Mouse (Mus musculus): ENCODE measurements around the gene Tm7sf3. TPM values are rescaled to one million over a fixed set of nuclear protein-coding genes. Genes with fewer than 3 reads are reported as not detected.

Tm7sf3 gene
- polyA plus RNA-seq, 1 experiment from 2014 or later, result 26.2 TPM

DNA sequence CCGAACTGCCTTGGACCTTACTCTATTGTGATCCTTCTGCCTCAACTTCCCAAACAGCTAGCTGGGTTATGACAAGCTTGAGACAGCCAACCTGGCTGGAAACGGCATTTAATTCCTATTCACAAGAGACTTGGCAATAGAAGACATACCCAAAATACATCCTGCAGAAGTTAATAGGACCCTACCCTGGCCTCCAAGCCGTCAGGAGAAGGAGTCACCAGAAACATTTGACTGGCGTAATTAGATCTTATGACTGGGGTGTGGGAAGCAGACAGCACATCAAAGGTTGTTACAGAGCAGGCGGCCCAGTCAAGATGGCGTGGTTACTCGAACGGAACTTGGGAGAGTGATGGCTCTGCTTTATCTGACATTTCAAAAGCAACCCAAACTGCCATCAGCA, 10.8 kb downstream of the Tm7sf3 start:
- 79% methylated on average over 8 of the region's 8 CpGs for WGBS
- DNase-seq (ENCODE audit: low spot score, missing footprints), result no peak
- H3K36me3 ChIP-seq (ENCODE audit: control insufficient read depth, insufficient read depth, low read length), result no peaks in the 10 kb centered on the region
- no peak for ATAC-seq (ENCODE audit: low FRiP score)
- no peak overlapping the region for H3K27ac ChIP-seq (ENCODE audit: low read depth, low read length)
- no peak overlapping the region for H3K4me2 ChIP-seq
- no peak overlapping the region for H3K4me3 ChIP-seq (ENCODE audit: low read depth, low read length)
- no peaks in the 10 kb centered on the region for H3K27me3 ChIP-seq (ENCODE audit: control insufficient read depth, insufficient read depth, low read length)
- no peaks in the 10 kb centered on the region for H3K9me3 ChIP-seq (ENCODE audit: control insufficient read depth, low read length)
- no peak overlapping the region for H3K9ac ChIP-seq (ENCODE audit: low read length)
- H3K4me1 ChIP-seq (ENCODE audit: control insufficient read depth, insufficient read depth, low read length), result no peaks in the 10 kb centered on the region; the same call in 1 of the 2 replicates

DNA sequence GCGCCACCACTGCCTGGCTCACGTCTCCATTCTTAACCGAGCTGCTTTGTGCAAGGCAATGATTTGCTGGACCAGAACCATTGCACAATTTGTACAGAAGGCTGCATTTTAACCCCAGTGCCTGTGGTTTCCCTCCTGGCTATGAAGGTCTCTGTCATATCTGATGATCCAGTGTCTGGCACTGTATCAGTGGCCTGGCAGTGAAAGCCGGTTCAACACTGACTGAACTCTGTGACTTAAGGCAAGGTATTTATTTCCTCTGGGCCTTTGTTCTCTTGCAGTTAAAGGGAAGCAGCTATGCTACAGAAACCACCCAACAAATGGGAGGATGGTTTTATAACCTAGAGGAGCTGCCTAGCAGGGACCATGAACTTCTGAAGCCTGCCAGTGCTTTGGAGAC, 11.7 kb downstream of the Tm7sf3 start:
- no peak overlapping the region for H3K27ac ChIP-seq (ENCODE audit: low read depth, low read length)
- no peaks in the 10 kb centered on the region; the same call in 1 of the 2 replicates for H3K4me1 ChIP-seq (ENCODE audit: control insufficient read depth, insufficient read depth, low read length)
- 89% methylated on average over 4 of the region's 4 CpGs for WGBS
- H3K9ac ChIP-seq (ENCODE audit: low read length), result no peak overlapping the region
- no peaks in the 10 kb centered on the region for H3K36me3 ChIP-seq (ENCODE audit: control insufficient read depth, insufficient read depth, low read length)
- H3K9me3 ChIP-seq (ENCODE audit: control insufficient read depth, low read length), result no peaks in the 10 kb centered on the region
- no peak overlapping the region for H3K4me3 ChIP-seq (ENCODE audit: low read depth, low read length)
- no peak overlapping the region for H3K4me2 ChIP-seq
- no peaks in the 10 kb centered on the region for H3K27me3 ChIP-seq (ENCODE audit: control insufficient read depth, insufficient read depth, low read length)
- DNase-seq (ENCODE audit: low spot score, missing footprints) (no peak), ATAC-seq (ENCODE audit: low FRiP score) (no peak)

DNA sequence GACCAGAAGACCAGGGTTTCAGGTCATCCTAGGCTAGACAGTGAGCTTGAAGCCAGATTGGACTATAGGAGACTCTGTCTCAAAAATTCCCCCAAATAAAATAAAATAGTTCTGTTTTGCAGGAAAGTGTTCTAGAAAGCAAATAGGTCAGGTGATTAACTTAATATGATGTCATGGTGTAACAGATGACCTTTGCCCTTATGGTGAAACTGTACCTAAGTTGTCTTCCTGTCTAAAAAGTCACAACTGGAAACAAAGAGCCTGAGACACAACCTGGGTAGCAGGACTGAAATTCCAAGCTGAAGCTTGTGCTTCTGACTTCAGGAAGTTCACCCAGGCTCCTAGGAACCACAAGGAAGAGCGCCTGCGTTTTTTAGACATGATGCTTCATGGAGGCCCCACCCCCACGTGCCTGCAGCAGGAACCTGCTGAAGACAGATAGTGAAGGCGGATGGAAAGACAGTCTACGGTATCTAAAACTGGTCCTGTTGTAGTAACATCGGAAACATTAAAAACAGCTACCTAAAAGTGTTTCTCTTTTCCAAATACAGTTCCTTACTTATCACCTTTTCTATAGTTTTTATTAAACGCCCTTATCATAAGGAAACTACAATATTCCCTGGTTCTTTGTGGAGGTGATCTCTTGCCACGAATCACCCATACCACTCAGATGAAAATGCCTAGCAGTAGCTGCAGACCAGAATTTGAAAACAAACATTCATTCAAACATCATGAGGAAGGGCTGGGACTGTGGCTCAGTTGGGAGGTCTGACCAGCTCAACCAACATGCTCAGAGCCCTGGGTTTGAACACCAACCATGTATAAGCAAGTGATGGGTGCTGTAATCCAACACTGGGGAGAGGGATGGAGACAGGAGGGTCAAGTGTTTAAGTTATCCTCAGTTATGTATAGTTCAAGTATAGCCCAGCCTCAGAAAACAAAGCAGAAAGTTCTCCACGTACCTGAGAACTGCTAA, 12.6 kb downstream of the Tm7sf3 start:
- H3K27ac ChIP-seq (ENCODE audit: low read depth, low read length), result no peak overlapping the region
- ATAC-seq (ENCODE audit: low FRiP score) (no peak), DNase-seq (ENCODE audit: low spot score, missing footprints) (no peak)
- H3K4me2 ChIP-seq, result no peak overlapping the region
- no peaks in the 10 kb centered on the region for H3K36me3 ChIP-seq (ENCODE audit: control insufficient read depth, insufficient read depth, low read length)
- H3K4me1 ChIP-seq (ENCODE audit: control insufficient read depth, insufficient read depth, low read length), result no peaks in the 10 kb centered on the region; the same call in 1 of the 2 replicates
- H3K4me3 ChIP-seq (ENCODE audit: low read depth, low read length), result no peak overlapping the region
- no peaks in the 10 kb centered on the region for H3K9me3 ChIP-seq (ENCODE audit: control insufficient read depth, low read length)
- no peaks in the 10 kb centered on the region for H3K27me3 ChIP-seq (ENCODE audit: control insufficient read depth, insufficient read depth, low read length)
- H3K9ac ChIP-seq (ENCODE audit: low read length), result no peak overlapping the region
- WGBS, result 84% methylated on average over 9 of the region's 9 CpGs

DNA sequence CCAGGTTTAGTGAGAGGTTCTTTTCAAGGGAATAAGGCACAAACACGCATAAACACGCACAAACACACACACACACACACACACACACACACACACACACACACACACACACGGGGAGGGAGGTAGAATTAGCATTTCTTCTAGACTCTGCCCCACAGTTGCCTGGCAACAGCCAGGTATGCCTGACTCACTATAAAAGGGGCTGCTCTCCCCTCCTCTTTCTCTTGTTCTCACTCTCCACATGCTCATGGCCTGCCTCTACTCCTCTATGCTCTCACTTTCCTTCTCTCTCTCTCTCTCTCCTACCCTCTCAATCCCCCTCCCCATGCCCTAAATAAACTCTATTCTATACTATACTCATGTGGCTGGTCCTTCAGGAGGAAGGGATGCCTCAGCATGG, 14.5 kb downstream of the Tm7sf3 start:
- Histone ChIP-seq H3K4me1 (ENCODE audit: control insufficient read depth, insufficient read depth, low read length) (no peaks in the 10 kb centered on the region; the same call in 1 of the 2 replicates), H3K27me3 (ENCODE audit: control insufficient read depth, insufficient read depth, low read length) (no peaks in the 10 kb centered on the region), H3K4me2 (no peak overlapping the region), H3K9ac (ENCODE audit: low read length) (no peak overlapping the region), H3K36me3 (ENCODE audit: control insufficient read depth, insufficient read depth, low read length) (no peaks in the 10 kb centered on the region), H3K4me3 (ENCODE audit: low read depth, low read length) (no peak overlapping the region), H3K27ac (ENCODE audit: low read depth, low read length) (no peak overlapping the region), H3K9me3 (ENCODE audit: control insufficient read depth, low read length) (no peaks in the 10 kb centered on the region)
- no peak for DNase-seq (ENCODE audit: low spot score, missing footprints)
- ATAC-seq (ENCODE audit: low FRiP score), result no peak
- WGBS, result 71% methylated on average over 3 of the region's 3 CpGs

DNA sequence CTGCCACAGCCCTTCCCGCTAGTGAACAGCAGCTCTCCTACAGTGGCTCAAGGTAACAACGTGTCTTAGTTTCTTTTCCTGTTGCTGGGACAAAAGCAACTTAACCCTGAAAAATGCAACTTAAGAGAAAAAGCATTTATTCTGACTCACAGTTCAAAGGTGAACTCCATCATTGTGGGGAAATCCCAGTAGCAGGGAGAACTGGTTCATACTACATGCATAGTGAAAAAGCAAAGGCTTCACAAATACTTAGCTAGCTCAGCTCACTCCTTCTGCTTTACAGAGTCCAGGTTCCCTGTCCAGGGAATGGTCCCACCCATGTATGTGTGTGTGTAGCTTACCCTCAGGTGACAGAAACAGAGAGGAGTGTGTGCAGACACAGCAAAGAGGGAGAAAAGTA, 26.0 kb downstream of the Tm7sf3 start:
- DNase-seq (ENCODE audit: low spot score, missing footprints) (no peak), ATAC-seq (ENCODE audit: low FRiP score) (no peak)
- WGBS, result 91% methylated on average over 2 of the region's 2 CpGs
- Histone ChIP-seq H3K4me1 (ENCODE audit: control insufficient read depth, insufficient read depth, low read length) (no peaks in the 10 kb centered on the region), H3K27me3 (ENCODE audit: control insufficient read depth, insufficient read depth, low read length) (no peaks in the 10 kb centered on the region), H3K9me3 (ENCODE audit: control insufficient read depth, low read length) (no peaks in the 10 kb centered on the region), H3K36me3 (ENCODE audit: control insufficient read depth, insufficient read depth, low read length) (peaks cover 5% of the 10 kb centered on the region; the same call in 1 of the 2 replicates), H3K27ac (ENCODE audit: low read depth, low read length) (no peak overlapping the region), H3K9ac (ENCODE audit: low read length) (no peak overlapping the region), H3K4me3 (ENCODE audit: low read depth, low read length) (no peak overlapping the region), H3K4me2 (no peak overlapping the region)

DNA sequence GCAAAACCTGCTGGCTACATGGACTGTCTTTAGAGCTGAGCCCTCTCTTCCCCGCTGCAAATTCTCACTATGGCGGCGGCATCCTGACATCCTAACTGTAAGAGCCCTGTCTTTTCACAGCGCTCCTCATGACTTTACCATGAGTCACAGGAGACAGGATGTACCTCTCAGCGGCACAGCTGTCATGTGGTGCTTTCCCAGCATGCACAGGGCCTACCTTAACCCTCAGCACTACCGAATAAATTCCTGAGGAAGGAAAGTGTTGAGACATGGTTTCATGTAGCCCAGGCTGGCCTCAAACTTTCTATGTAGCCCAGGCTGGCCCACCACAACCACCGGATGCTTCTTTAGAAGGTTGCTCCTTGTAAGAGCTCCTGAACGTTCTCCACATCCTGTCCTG, 26.7 kb downstream of the Tm7sf3 start:
- ATAC-seq (ENCODE audit: low FRiP score), result no peak
- DNase-seq (ENCODE audit: low spot score, missing footprints), result no peak
- no peaks in the 10 kb centered on the region for H3K4me1 ChIP-seq (ENCODE audit: control insufficient read depth, insufficient read depth, low read length)
- no peak overlapping the region for H3K9ac ChIP-seq (ENCODE audit: low read length)
- H3K4me2 ChIP-seq, result no peak overlapping the region
- WGBS, result 95% methylated on average over 8 of the region's 8 CpGs
- H3K4me3 ChIP-seq (ENCODE audit: low read depth, low read length), result no peak overlapping the region
- H3K27me3 ChIP-seq (ENCODE audit: control insufficient read depth, insufficient read depth, low read length), result no peaks in the 10 kb centered on the region
- H3K9me3 ChIP-seq (ENCODE audit: control insufficient read depth, low read length), result no peaks in the 10 kb centered on the region
- H3K27ac ChIP-seq (ENCODE audit: low read depth, low read length), result no peak overlapping the region
- H3K36me3 ChIP-seq (ENCODE audit: control insufficient read depth, insufficient read depth, low read length), result peaks cover 5% of the 10 kb centered on the region; the same call in 1 of the 2 replicates

DNA sequence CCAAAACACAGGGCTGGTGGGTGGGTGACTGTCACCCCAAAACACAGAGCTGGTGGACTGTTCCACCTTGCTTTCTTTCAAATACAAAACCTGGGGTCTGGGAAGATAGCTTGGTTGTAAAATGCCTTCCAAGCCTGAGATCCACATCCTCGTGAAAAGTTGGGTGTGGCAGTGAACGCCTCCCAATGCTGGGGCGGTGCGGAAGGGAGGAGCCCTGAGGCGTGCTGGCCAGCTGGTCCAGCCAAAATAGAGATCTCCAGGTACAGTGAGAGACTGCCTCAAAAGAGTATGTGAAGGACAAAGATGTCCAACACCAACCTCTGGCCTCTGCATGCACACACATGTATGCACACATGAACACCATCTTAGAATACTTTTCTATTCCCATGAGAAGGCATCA, 28.1 kb downstream of the Tm7sf3 start:
- DNase-seq (ENCODE audit: low spot score, missing footprints), result no peak
- H3K36me3 ChIP-seq (ENCODE audit: control insufficient read depth, insufficient read depth, low read length), result peaks cover 5% of the 10 kb centered on the region; the same call in 1 of the 2 replicates
- no peaks in the 10 kb centered on the region for H3K4me1 ChIP-seq (ENCODE audit: control insufficient read depth, insufficient read depth, low read length)
- no peaks in the 10 kb centered on the region for H3K27me3 ChIP-seq (ENCODE audit: control insufficient read depth, insufficient read depth, low read length)
- no peak overlapping the region for H3K9ac ChIP-seq (ENCODE audit: low read length)
- 89% methylated on average over 5 of the region's 5 CpGs for WGBS
- no peaks in the 10 kb centered on the region for H3K9me3 ChIP-seq (ENCODE audit: control insufficient read depth, low read length)
- H3K4me2 ChIP-seq, result no peak overlapping the region
- H3K4me3 ChIP-seq (ENCODE audit: low read depth, low read length), result no peak overlapping the region
- H3K27ac ChIP-seq (ENCODE audit: low read depth, low read length), result no peak overlapping the region
- no peak for ATAC-seq (ENCODE audit: low FRiP score)

DNA sequence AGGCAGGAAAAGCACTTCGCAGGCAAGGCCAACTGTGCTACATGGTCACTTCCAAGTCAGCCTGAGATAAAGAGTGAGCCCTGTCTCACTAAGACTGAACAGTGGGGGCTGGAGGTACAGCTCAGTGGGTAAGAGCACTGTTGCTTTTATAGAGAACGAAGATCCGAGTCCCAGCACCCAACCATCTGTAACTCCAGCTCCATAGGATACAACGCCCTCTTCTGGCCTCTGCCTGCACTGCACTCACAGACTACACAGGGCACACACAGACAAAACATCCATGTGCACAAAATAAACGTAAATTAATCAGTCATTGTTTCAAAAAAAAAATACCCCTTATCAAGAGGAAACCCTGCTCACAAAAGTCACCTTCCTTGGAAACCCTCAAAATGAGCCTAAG, 28.7 kb downstream of the Tm7sf3 start:
- no peak for ATAC-seq (ENCODE audit: low FRiP score)
- no peak overlapping the region for H3K27ac ChIP-seq (ENCODE audit: low read depth, low read length)
- no peaks in the 10 kb centered on the region for H3K9me3 ChIP-seq (ENCODE audit: control insufficient read depth, low read length)
- no peaks in the 10 kb centered on the region for H3K4me1 ChIP-seq (ENCODE audit: control insufficient read depth, insufficient read depth, low read length)
- 84% methylated on average over 5 of the region's 5 CpGs for WGBS
- DNase-seq (ENCODE audit: low spot score, missing footprints), result no peak
- H3K36me3 ChIP-seq (ENCODE audit: control insufficient read depth, insufficient read depth, low read length), result peaks cover 7% of the 10 kb centered on the region
- H3K4me3 ChIP-seq (ENCODE audit: low read depth, low read length), result no peak overlapping the region
- no peaks in the 10 kb centered on the region for H3K27me3 ChIP-seq (ENCODE audit: control insufficient read depth, insufficient read depth, low read length)
- H3K4me2 ChIP-seq, result no peak overlapping the region
- no peak overlapping the region for H3K9ac ChIP-seq (ENCODE audit: low read length)

DNA sequence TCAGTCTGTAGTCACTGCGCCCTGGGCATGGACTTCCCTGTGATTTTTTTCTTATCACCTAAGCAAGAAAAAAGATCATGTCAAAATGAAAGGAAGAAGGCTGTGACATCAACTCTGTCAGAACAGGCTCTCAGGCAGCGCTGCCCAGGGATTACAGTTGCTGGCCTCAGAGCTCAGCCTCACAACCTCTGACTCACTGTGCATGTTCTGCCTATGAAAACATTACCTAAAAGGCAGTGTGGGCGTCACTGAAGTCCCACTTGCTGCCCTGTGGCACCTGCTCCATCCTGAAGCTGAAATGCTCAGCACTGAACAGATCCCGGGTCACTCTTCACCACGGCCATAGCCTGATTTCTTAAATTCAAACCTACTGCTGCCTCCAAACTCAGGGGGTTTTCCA, 29.9 kb downstream of the Tm7sf3 start:
- 89% methylated on average over 5 of the region's 5 CpGs for WGBS
- Histone ChIP-seq H3K4me2 (no peak overlapping the region), H3K27ac (ENCODE audit: low read depth, low read length) (no peak overlapping the region), H3K27me3 (ENCODE audit: control insufficient read depth, insufficient read depth, low read length) (no peaks in the 10 kb centered on the region), H3K4me3 (ENCODE audit: low read depth, low read length) (no peak overlapping the region), H3K9ac (ENCODE audit: low read length) (no peak overlapping the region), H3K9me3 (ENCODE audit: control insufficient read depth, low read length) (no peaks in the 10 kb centered on the region), H3K4me1 (ENCODE audit: control insufficient read depth, insufficient read depth, low read length) (no peaks in the 10 kb centered on the region), H3K36me3 (ENCODE audit: control insufficient read depth, insufficient read depth, low read length) (peaks cover 5% of the 10 kb centered on the region; the same call in 1 of the 2 replicates)
- DNase-seq (ENCODE audit: low spot score, missing footprints), result peak; percentile 39
- ATAC-seq (ENCODE audit: low FRiP score), result no peak
